Mouse (Mus musculus): ENCODE results near the gene Dpyd. TPM values are rescaled to one million over a fixed set of nuclear protein-coding genes. Genes with fewer than 3 reads are reported as not detected.

Dpyd gene
- total and polyA plus RNA-seq, 3 experiments, result 2.0 to 4.5 (median 4.3) TPM

GRCm38 (mm10) chr3:118601689-118602640 is 40.0 kb downstream of the Dpyd start:
- intact Hi-C loops (cut with DNase I), result no loop called here

DNA sequence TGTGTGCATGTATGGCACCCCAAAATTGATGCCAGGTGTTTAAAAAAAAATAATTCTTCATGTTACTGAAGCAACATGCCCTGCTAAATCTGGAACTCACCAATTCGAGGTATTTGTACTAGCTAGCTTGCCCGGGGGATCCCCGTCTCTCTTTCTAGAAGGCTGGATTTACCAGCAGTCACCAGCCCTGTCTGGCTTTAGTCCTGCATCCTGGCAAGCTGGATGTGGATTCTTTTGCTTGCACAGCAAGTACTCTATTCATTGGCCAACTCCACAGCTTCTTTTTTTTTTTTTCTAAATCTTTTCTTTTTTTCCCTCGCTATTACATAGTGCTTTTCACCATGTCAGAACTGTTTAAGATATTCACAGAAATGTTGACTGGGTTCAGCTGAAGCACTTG is 46.8 kb downstream of the Dpyd start:
- H3K27me3 ChIP-seq (ENCODE audit: control insufficient read depth, insufficient read depth, low read length), result no peaks in the 10 kb centered on the region
- 52% methylated on average over 4 of the region's 4 CpGs for WGBS
- TF ChIP-seq POLR2A (IDR thresholded peaks at IDR 0.05; ENCODE audit: insufficient read depth, low read depth, low read length), result no peak
- no peak for TF ChIP-seq EP300 (IDR thresholded peaks at IDR 0.05; ENCODE audit: insufficient read depth, low read depth, low read length)
- TF ChIP-seq CTCF (IDR thresholded peaks at IDR 0.05), result no peak
- H3K9ac ChIP-seq (ENCODE audit: low read depth, low read length), result no peak overlapping the region
- H3K4me1 ChIP-seq (ENCODE audit: control insufficient read depth, insufficient read depth, low read length), result no peaks in the 10 kb centered on the region
- DNase-seq, result no peak
- intact Hi-C loops (cut with DNase I), result no loop called here
- H3K27ac ChIP-seq, result no peak overlapping the region
- H3K36me3 ChIP-seq (ENCODE audit: control insufficient read depth, insufficient read depth, low read length), result no peaks in the 10 kb centered on the region
- no peak overlapping the region for H3K4me3 ChIP-seq
- H3K79me2 ChIP-seq (replicated peaks; ENCODE audit: control insufficient read depth, insufficient read depth, low read length), result no peaks in the 10 kb centered on the region

More at GRCm38 (mm10) chr3:118601689-118602640, 40.0 kb downstream of the Dpyd start:
- H3K4me1 ChIP-seq (ENCODE audit: control insufficient read depth, insufficient read depth, low read length), result no peaks in the 10 kb centered on the region
- TF ChIP-seq CTCF (IDR thresholded peaks at IDR 0.05) (no peak), POLR2A (IDR thresholded peaks at IDR 0.05; ENCODE audit: insufficient read depth, low read depth, low read length) (no peak), EP300 (IDR thresholded peaks at IDR 0.05; ENCODE audit: insufficient read depth, low read depth, low read length) (no peak)
- no peak overlapping the region for H3K9ac ChIP-seq (ENCODE audit: low read depth, low read length)
- WGBS, result 84% methylated on average over 7 of the region's 7 CpGs
- H3K4me3 ChIP-seq, result no peak overlapping the region
- DNase-seq, result no peak
- no peak overlapping the region for H3K27ac ChIP-seq
- no peaks in the 10 kb centered on the region for H3K36me3 ChIP-seq (ENCODE audit: control insufficient read depth, insufficient read depth, low read length)
- no peaks in the 10 kb centered on the region for H3K27me3 ChIP-seq (ENCODE audit: control insufficient read depth, insufficient read depth, low read length)
- H3K79me2 ChIP-seq (replicated peaks; ENCODE audit: control insufficient read depth, insufficient read depth, low read length), result no peaks in the 10 kb centered on the region

- DNase-seq, result no peak
- no peak for TF ChIP-seq CTCF (IDR thresholded peaks at IDR 0.05)
- TF ChIP-seq EP300 (IDR thresholded peaks at IDR 0.05; ENCODE audit: insufficient read depth, low read depth, low read length), result no peak
- TF ChIP-seq POLR2A (IDR thresholded peaks at IDR 0.05; ENCODE audit: insufficient read depth, low read depth, low read length), result no peak
- no peaks in the 10 kb centered on the region for H3K4me1 ChIP-seq (ENCODE audit: control insufficient read depth, insufficient read depth, low read length)
- no peak overlapping the region for H3K9ac ChIP-seq (ENCODE audit: low read depth, low read length)
- no peak overlapping the region for H3K4me3 ChIP-seq
- WGBS, result 70% methylated on average over 9 of the region's 9 CpGs
- no peaks in the 10 kb centered on the region for H3K79me2 ChIP-seq (replicated peaks; ENCODE audit: control insufficient read depth, insufficient read depth, low read length)
- no peaks in the 10 kb centered on the region for H3K36me3 ChIP-seq (ENCODE audit: control insufficient read depth, insufficient read depth, low read length)
- no peaks in the 10 kb centered on the region for H3K27me3 ChIP-seq (ENCODE audit: control insufficient read depth, insufficient read depth, low read length)
- H3K27ac ChIP-seq, result no peak overlapping the region
- intact Hi-C loops (cut with DNase I), result no loop called here
Observed at GRCm38 (mm10) chr3:118626455-118627375, 64.8 kb downstream of the Dpyd start.

GRCm38 (mm10) chr3:118629737-118630136 is 67.8 kb downstream of the Dpyd start:
- no peaks in the 10 kb centered on the region for H3K79me2 ChIP-seq (replicated peaks; ENCODE audit: control insufficient read depth, insufficient read depth, low read length)
- TF ChIP-seq EP300 (IDR thresholded peaks at IDR 0.05; ENCODE audit: insufficient read depth, low read depth, low read length) (no peak), CTCF (IDR thresholded peaks at IDR 0.05) (no peak), POLR2A (IDR thresholded peaks at IDR 0.05; ENCODE audit: insufficient read depth, low read depth, low read length) (no peak)
- H3K27ac ChIP-seq, result no peak overlapping the region
- no peaks in the 10 kb centered on the region for H3K4me1 ChIP-seq (ENCODE audit: control insufficient read depth, insufficient read depth, low read length)
- 84% methylated on average over 1 of the region's 1 CpGs for WGBS
- H3K36me3 ChIP-seq (ENCODE audit: control insufficient read depth, insufficient read depth, low read length), result no peaks in the 10 kb centered on the region
- intact Hi-C loops (cut with DNase I), result no loop called here
- H3K4me3 ChIP-seq, result no peak overlapping the region
- no peak overlapping the region for H3K9ac ChIP-seq (ENCODE audit: low read depth, low read length)
- H3K27me3 ChIP-seq (ENCODE audit: control insufficient read depth, insufficient read depth, low read length), result no peaks in the 10 kb centered on the region
- DNase-seq, result no peak

GRCm38 (mm10) chr3:118646024-118646570 is 84.2 kb downstream of the Dpyd start:
- no peaks in the 10 kb centered on the region for H3K4me1 ChIP-seq (ENCODE audit: control insufficient read depth, insufficient read depth, low read length)
- H3K36me3 ChIP-seq (ENCODE audit: control insufficient read depth, insufficient read depth, low read length), result no peaks in the 10 kb centered on the region
- intact Hi-C loops (cut with DNase I), result no loop called here
- H3K27me3 ChIP-seq (ENCODE audit: control insufficient read depth, insufficient read depth, low read length), result no peaks in the 10 kb centered on the region
- no peak overlapping the region for H3K4me3 ChIP-seq
- no peaks in the 10 kb centered on the region for H3K79me2 ChIP-seq (replicated peaks; ENCODE audit: control insufficient read depth, insufficient read depth, low read length)
- H3K9ac ChIP-seq (ENCODE audit: low read depth, low read length), result no peak overlapping the region
- TF ChIP-seq POLR2A (IDR thresholded peaks at IDR 0.05; ENCODE audit: insufficient read depth, low read depth, low read length), result no peak
- no peak for TF ChIP-seq EP300 (IDR thresholded peaks at IDR 0.05; ENCODE audit: insufficient read depth, low read depth, low read length)
- TF ChIP-seq CTCF (IDR thresholded peaks at IDR 0.05), result no peak
- 89% methylated on average over 10 of the region's 10 CpGs for WGBS
- no peak for DNase-seq
- H3K27ac ChIP-seq, result no peak overlapping the region

All from heart, adult 2 months (tissue).